Mouse (Mus musculus): ENCODE measurements at regions not wholly inside any gene's neighbourhood (a gene's known extent, or its start where the extent isn't known, plus 50 kb on each side); places are given as distances from the start of the nearest gene placed in this dataset.

DNA sequence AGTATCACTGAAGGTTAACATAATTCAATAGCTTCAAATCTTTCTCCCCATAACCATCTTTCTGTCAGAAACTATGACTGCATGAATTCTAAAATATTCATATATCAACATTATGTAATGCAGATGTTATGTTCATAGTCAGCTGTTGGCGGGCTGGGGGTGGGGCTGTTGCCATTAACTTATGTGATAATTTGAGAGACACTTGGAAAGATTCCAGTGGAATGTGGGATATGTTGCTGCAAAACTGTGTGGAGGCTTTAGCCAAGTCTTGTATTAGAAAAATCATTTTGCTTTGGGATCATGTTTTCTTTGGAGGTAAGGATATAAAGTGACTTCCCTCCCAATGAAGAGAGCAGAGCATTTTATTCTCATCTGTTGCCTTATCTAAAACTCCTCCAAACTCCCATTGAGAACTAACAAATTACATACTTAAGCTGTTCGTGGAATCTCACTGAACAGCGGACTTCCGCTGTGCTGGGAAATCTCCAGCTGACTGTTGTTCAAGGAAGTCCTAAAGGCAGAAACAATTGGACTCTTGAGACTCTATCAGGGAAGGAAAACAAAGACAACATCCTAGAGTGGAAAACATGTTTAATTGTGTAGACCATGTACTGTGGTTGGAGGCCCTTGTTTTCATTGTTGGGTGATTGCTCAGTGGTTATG is 260.2 kb upstream of the Gje1 start:
- TF ChIP-seq CTCF (conservative IDR thresholded peaks at IDR 0.05; ENCODE audit: low read length) (no peak), POU5F1 (IDR thresholded peaks at IDR 0.05; ENCODE audit: borderline replicate concordance, low read length) (no peak)

All from E14TG2a.4 (cell line).